ENCODE assay signal across 22 mouse cellular contexts in the genomic region with DNA sequence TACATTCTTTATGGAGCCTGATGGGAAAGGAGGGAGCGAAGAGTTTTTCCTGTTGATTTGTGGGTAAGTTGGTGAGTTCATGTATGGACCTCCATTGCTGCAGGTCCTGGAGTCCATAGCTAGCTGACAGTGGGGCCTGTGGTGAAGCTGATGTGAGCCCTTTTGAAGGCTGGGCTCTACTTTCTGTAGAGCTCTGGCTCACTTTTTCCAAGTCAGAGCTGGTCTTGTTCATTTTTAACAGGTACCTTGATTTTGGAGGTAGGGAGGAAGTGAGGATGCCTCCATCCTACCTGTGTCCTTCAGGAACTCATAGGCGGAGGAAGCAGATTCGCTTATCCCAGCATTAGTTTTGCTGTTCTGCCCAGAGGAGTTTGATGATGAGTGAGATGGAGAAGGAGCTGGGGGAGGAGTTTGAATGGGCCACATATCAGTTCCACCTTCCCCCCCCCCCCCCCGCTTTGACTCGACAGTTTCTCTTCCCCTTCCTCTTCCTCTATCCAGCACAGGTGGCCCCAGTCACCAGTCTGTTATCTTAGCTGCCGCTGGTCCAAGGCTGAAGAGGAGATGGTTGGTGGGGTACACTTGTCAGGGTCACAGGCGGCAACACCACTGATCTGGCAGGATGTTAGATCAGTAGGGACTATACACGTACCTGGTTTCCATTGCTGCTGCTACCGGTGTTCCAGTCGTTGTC.
DNase-seq lines count a peak whose midpoint lies in the region; ATAC-seq lines count a peak whose summit lies in the region.
"Had no signal": no experiment of that assay in that cellular context is flagged by ENCODE, and none has a peak within 500 bp of the region (broad histone marks: within the 10 kb centered on the region; RNA-seq: fewer than 3 reads in every experiment).

No protein-coding gene starts in this region.

- H3K27me3 ChIP-seq in kidney, embryonic 16.5 days (ENCODE audit: insufficient read depth, low read length): no peaks in the 10 kb centered on the region
- H3K27me3 ChIP-seq: embryonic facial prominence, embryonic 12.5 days; limb, embryonic 15.5 days; liver, embryonic 15.5 days; neural tube, embryonic 15.5 days had no signal

- ATAC-seq in hematopoietic stem cell, adult 5-6 weeks (replicated peaks in 1 of 2; ENCODE audit: insufficient read depth in 1 of 2, low FRiP score in 2 of 2, low TSS enrichment in 1 of 2, low read depth in 1 of 2, poor library complexity in 2 of 2, severe bottlenecking in 2 of 2): peak; percentile 18 to 27; a peak in 1 of 4 replicates
- peak; percentile 73; the same call in 1 of the 2 replicates for ATAC-seq in neutrophil, adult 5-6 weeks (ENCODE audit: extremely low read depth, insufficient number of reproducible peaks, low FRiP score, poor library complexity, severe bottlenecking)
- ATAC-seq in kidney, embryonic 16.5 days (ENCODE audit: low FRiP score, low TSS enrichment): no peak
- ATAC-seq: forebrain, postnatal 0 days; inflammation-experienced regulatory T-cells, adult 6 months had no signal

- whole genome bisulfite sequencing in kidney, embryonic 16.5 days: 78% methylated on average over 10 of the region's 10 CpGs

- H3K4me2 ChIP-seq in kidney, embryonic 16.5 days (replicated peaks; ENCODE audit: low read depth, low read length): no peak overlapping the region
- H3K4me2 ChIP-seq: embryonic facial prominence, embryonic 12.5 days; hindbrain, embryonic 14.5 days; limb, embryonic 15.5 days; liver, embryonic 15.5 days; neural tube, embryonic 15.5 days had no signal

- no peak overlapping the region for H3K27ac ChIP-seq in kidney, embryonic 16.5 days (ENCODE audit: low read length)
- H3K27ac ChIP-seq: embryonic facial prominence, embryonic 12.5 days; heart, adult 2 months; hindbrain, embryonic 14.5 days; left cerebral cortex, adult 2 months; limb, embryonic 15.5 days; liver, embryonic 15.5 days; macrophage; neural tube, embryonic 15.5 days had no signal

- peak; percentile 16 for DNase-seq in thymus, postnatal 0 days (ENCODE audit: low spot score)
- no peak for DNase-seq in thymus, adult 18-20 months
- no peak for DNase-seq in cerebellum, adult 9-10 months
- no peak for DNase-seq in ovary, postnatal 14 days (ENCODE audit: low spot score)
- DNase-seq: adrenal gland, postnatal 14 days; forebrain, postnatal 0 days; gastrocnemius, postnatal 25 days; heart, adult 2 months; kidney, adult 2 months; kidney, postnatal 10 days; thymus, postnatal 14 days had no signal

- no peaks in the 10 kb centered on the region for H3K36me3 ChIP-seq in kidney, embryonic 16.5 days (ENCODE audit: insufficient read depth, low read length)
- H3K36me3 ChIP-seq: embryonic facial prominence, embryonic 12.5 days; limb, embryonic 15.5 days; liver, embryonic 15.5 days; neural tube, embryonic 15.5 days had no signal

- no peak overlapping the region for H3K9ac ChIP-seq in kidney, embryonic 16.5 days (replicated peaks; ENCODE audit: low read length)
- H3K9ac ChIP-seq: embryonic facial prominence, embryonic 12.5 days; forebrain, postnatal 0 days; hindbrain, embryonic 14.5 days; limb, embryonic 15.5 days; liver, embryonic 15.5 days; neural tube, embryonic 15.5 days had no signal

- H3K9me3 ChIP-seq in kidney, embryonic 16.5 days (ENCODE audit: low read length): no peaks in the 10 kb centered on the region
- H3K9me3 ChIP-seq: embryonic facial prominence, embryonic 12.5 days; limb, embryonic 15.5 days; liver, embryonic 15.5 days; neural tube, embryonic 15.5 days had no signal

- peaks cover 19% of the 10 kb centered on the region for H3K4me1 ChIP-seq in kidney, embryonic 16.5 days (ENCODE audit: insufficient read depth, low read length)

- H3K4me3 ChIP-seq in kidney, embryonic 16.5 days (ENCODE audit: low read length): no peak overlapping the region
- H3K4me3 ChIP-seq: embryonic facial prominence, embryonic 12.5 days; heart, adult 2 months; left cerebral cortex, adult 2 months; limb, embryonic 15.5 days; liver, embryonic 15.5 days; neural tube, embryonic 15.5 days had no signal
